Mouse (Mus musculus): ENCODE results near the gene Papss1. TPM values are rescaled to one million over a fixed set of nuclear protein-coding genes. Genes with fewer than 3 reads are reported as not detected.

The Papss1 gene
- polyA plus RNA-seq, 1 experiment from 2014 or later: 71.1 TPM

Other genes starting within 250 kb of the Papss1 start
- gene Sgms2, start 73.4 kb upstream of the Papss1 start, polyA plus RNA-seq (2016; fragmentation: Nextera tagmentation; extraction: Ambion mirVana): 0.77 and 1.2 TPM in 2 replicates

Measured in embryonic facial prominence, embryonic 10.5 days (tissue).